Mouse (Mus musculus): ENCODE measurements at regions not wholly inside any gene's neighbourhood (a gene's known extent, or its start where the extent isn't known, plus 50 kb on each side); places are given as distances from the start of the nearest gene placed in this dataset.

DNA sequence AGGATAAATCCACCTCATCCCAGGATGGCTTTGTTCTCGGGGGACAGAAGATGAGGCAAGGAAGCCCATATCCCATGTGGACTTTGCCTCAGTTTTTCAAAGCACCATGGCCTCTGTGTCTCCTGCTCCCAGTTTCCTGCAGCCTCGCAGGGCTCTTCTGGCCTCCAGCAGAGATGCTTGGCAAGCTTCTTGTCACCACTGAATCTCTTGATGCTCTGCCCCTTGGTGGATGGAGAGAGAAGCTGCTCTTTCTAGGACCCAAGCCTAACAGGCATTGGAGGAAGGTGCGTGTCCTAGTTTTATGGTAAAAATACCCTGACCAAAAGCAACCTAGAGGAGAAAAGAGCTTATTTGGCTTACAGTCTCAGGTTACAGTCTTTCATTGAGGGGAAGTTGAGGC lies 97.1 kb upstream of the Trpm1 start:
- no peak for TF ChIP-seq CTCF (IDR thresholded peaks at IDR 0.05; ENCODE audit: low read depth)
- TF ChIP-seq EP300 (IDR thresholded peaks at IDR 0.05; ENCODE audit: low read depth) = no peak

Data from liver, postnatal 0 days (tissue).